Mouse (Mus musculus) C2C12 (cell line): ENCODE data around the gene Clstn1. TPM values are rescaled to one million over a fixed set of nuclear protein-coding genes. Genes with fewer than 3 reads are reported as not detected.

Source experiments
- H3K27me3 ChIP-seq: one replicate; pipeline ENCODE4 v1.6.1; 2011; ENCODE audit not compliant: control insufficient read depth, insufficient read depth, insufficient read length
- H3K36me3 ChIP-seq: one replicate; pipeline ENCODE4 v1.6.1; 2011; ENCODE audit not compliant: control insufficient read depth, insufficient read depth
- H3K4me3 ChIP-seq: one replicate; pipeline ENCODE4 v1.5.1; 2011; ENCODE audit warnings: mild to moderate bottlenecking, control low read depth; ENCODE audit not compliant: poor library complexity, insufficient read depth, severe bottlenecking
- H3K79me2 ChIP-seq: one replicate; pipeline ENCODE4 v1.6.1; 2011; ENCODE audit not compliant: control insufficient read depth, insufficient read depth
- H3K79me3 ChIP-seq: one replicate; pipeline ENCODE4 v1.6.1; 2011; ENCODE audit warnings: low read depth, control low read depth
- H3ac ChIP-seq: one replicate; pipeline ENCODE3; 2011; ENCODE audit warnings: low read depth; ENCODE audit not compliant: control insufficient read depth, insufficient read length
- CEBPB ChIP-seq: IDR thresholded peaks from one replicate; pipeline ENCODE4 v1.6.1; 2011; ENCODE audit warnings: low read depth, mild to moderate bottlenecking, control low read depth, moderate library complexity
- CTCF ChIP-seq: IDR thresholded peaks from one replicate; pipeline ENCODE4 v1.5.1; 2011; ENCODE audit not compliant: control insufficient read depth, insufficient read depth, insufficient read length
- FOSL1 ChIP-seq: IDR thresholded peaks from one replicate; pipeline ENCODE4 v1.8.0; 2011; ENCODE audit warnings: mild to moderate bottlenecking, low read length; ENCODE audit not compliant: poor library complexity, insufficient read depth, severe bottlenecking
- MAX ChIP-seq: IDR thresholded peaks from one replicate; pipeline ENCODE4 v1.6.1; 2011; ENCODE audit warnings: mild to moderate bottlenecking, control low read depth
- MYOD1 ChIP-seq: IDR thresholded peaks from one replicate; pipeline ENCODE4 v1.6.1; 2011; ENCODE audit warnings: low read depth; ENCODE audit not compliant: control insufficient read depth, insufficient read length
- MYOG ChIP-seq: IDR thresholded peaks from one replicate; pipeline ENCODE4 v1.6.1; 2011; ENCODE audit not compliant: control insufficient read depth, insufficient read length; ENCODE audit errors: extremely low read depth
- USF1 ChIP-seq: IDR thresholded peaks from one replicate; pipeline ENCODE4 v1.6.1; 2011; ENCODE audit warnings: low read depth, mild to moderate bottlenecking, control low read depth, moderate library complexity
- polyA plus RNA-seq: library from polyadenylated mRNA; unstranded; fragments of >200 nt; fragmentation: generic; extraction: Trizol; gene quantifications from one replicate; pipeline ENCODE4 v1.2.1, GENCODE M21; 2012; ENCODE audit warnings: missing spikeins

The Clstn1 gene
- polyA plus RNA-seq, 1 experiment, result 45.3 TPM

DNA sequence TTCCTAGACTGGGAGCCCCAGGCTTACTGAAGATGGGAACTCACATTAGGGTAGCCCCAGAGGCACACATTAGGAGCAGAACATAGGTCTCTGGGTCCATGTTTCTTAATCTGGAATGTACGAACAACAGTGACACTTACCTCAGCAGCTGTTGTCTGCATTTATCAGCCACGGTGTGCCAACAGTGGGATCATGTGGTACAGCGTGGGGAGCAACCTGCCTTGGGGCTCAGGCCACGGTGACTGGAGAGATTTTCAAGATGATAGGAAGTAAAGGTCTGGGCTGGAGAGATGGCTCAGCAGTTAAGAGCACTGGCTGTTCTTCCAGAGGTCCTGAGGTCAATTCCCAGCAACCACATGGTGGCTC, 15.8 kb upstream of the Clstn1 start:
- no peak for TF ChIP-seq FOSL1
- TF ChIP-seq USF1, result no peak
- no peak for TF ChIP-seq CEBPB
- H3K36me3 ChIP-seq, result no peaks in the 10 kb centered on the region

DNA sequence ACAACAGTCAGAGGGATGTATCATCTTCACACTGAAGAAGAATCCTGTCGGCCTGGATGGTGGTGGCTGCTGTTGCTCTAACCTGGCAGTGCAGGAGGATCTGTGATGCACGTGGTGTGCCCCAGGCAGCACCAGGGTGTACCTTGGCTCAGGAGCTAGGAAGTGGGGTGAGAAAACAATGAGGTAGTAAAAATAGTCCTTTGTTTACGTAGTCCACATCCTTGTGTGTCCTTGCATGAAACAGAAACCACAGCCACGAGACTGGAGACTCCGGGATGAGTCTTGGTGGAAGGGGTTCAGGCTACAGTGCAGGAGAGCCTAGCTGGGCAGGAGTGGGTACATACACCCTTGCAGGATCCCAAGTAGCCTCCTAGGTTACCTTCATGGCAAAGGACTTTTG, 15.1 kb upstream of the Clstn1 start:
- no peaks in the 10 kb centered on the region for H3K36me3 ChIP-seq
- no peak overlapping the region for H3ac ChIP-seq
- no peaks in the 10 kb centered on the region for H3K79me3 ChIP-seq
- no peak overlapping the region for H3K4me3 ChIP-seq
- TF ChIP-seq CEBPB (no peak), FOSL1 (no peak), MYOG (no peak), MAX (no peak), CTCF (no peak), MYOD1 (no peak), USF1 (no peak)
- no peaks in the 10 kb centered on the region for H3K79me2 ChIP-seq
- H3K27me3 ChIP-seq, result no peaks in the 10 kb centered on the region

More for the DNA sequence above, 15.8 kb upstream of the Clstn1 start:
- H3K27me3 ChIP-seq, result no peaks in the 10 kb centered on the region
- no peak overlapping the region for H3ac ChIP-seq
- no peak overlapping the region for H3K4me3 ChIP-seq
- no peaks in the 10 kb centered on the region for H3K79me3 ChIP-seq
- H3K79me2 ChIP-seq, result no peaks in the 10 kb centered on the region

DNA sequence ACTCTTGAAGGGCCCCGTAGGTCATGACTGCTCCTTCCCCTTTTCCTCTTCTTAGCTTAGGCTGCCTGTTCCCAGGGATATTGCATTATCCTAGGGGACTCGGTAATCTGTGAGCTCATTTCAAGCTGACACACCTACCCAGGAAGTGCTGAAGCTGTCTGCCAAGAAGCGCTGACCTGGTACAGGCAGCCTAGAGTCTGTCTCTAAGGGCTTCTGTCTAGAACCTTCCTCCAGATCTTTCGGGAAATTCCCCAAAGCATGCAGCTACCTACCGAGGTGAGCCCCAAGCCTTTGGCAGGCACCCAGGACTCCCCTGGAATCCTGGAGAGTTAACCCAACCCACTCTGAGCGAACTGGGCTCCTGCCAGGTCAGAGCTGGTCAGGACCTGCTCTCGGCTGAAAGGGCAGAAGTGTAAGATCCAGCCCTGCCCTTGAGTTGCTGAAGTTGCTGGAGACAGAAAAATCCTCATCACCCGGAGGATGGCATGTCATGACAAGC, 14.6 kb upstream of the Clstn1 start:
- H3K27me3 ChIP-seq, result no peaks in the 10 kb centered on the region
- no peaks in the 10 kb centered on the region for H3K36me3 ChIP-seq
- H3K79me2 ChIP-seq, result no peaks in the 10 kb centered on the region
- no peak overlapping the region for H3ac ChIP-seq
- no peaks in the 10 kb centered on the region for H3K79me3 ChIP-seq
- H3K4me3 ChIP-seq, result no peak overlapping the region
- no peak for TF ChIP-seq CEBPB
- no peak for TF ChIP-seq USF1
- no peak for TF ChIP-seq FOSL1
- no peak for TF ChIP-seq MYOG
- no peak for TF ChIP-seq MAX
- TF ChIP-seq CTCF, result no peak

DNA sequence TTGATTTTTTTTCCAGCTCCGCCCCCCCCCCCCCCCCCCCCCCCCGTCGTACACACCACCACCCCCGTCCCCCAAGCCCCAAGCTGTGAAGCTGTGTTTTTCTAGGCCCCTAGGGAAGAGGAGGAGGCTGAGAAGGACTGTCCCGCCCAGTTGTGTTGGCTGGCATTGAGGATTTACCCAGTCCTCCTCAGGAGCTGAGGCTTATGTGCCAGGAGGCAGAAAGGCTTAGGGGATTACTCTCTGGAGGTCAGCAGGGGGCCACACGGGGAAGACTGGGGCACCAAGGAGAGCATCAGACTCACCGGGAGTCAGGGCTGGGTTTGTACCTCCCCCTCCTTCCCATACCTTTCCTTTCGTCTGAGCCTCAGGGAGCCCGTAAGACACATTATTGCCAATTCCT, 13.8 kb upstream of the Clstn1 start:
- H3K79me3 ChIP-seq, result no peaks in the 10 kb centered on the region
- no peak overlapping the region for H3ac ChIP-seq
- H3K27me3 ChIP-seq, result no peaks in the 10 kb centered on the region
- no peaks in the 10 kb centered on the region for H3K79me2 ChIP-seq
- TF ChIP-seq MAX, result no peak
- TF ChIP-seq FOSL1, result no peak
- no peak for TF ChIP-seq MYOG
- TF ChIP-seq CTCF, result no peak
- no peak for TF ChIP-seq MYOD1
- no peak for TF ChIP-seq USF1
- no peak for TF ChIP-seq CEBPB
- H3K36me3 ChIP-seq, result no peaks in the 10 kb centered on the region
- H3K4me3 ChIP-seq, result no peak overlapping the region

DNA sequence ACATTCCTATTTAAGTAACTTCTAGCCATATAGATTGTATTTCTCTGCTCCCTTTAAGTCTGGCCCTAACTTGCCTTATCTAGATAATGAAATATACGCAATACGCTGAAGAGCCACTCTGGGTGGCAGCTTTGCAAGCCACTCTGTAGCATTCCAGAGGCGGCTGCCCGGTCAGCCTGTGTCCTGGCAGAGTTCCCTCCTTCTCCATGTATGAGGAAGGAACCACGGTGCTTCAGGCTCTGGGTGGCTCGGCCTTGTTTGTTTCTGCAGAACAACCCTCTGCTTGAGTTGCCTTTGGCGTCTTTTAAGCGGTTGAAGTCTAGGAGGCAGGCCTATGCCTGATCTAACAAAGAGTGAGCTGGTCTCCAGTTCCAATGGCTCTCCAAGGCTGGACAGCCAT, 13.4 kb upstream of the Clstn1 start:
- Histone ChIP-seq H3K36me3 (no peaks in the 10 kb centered on the region), H3K79me3 (no peaks in the 10 kb centered on the region), H3K79me2 (no peaks in the 10 kb centered on the region), H3ac (no peak overlapping the region), H3K4me3 (no peak overlapping the region), H3K27me3 (no peaks in the 10 kb centered on the region)
- no peak for TF ChIP-seq MYOD1
- no peak for TF ChIP-seq CTCF
- TF ChIP-seq FOSL1, result no peak
- no peak for TF ChIP-seq CEBPB
- TF ChIP-seq MAX, result no peak
- no peak for TF ChIP-seq USF1
- no peak for TF ChIP-seq MYOG

DNA sequence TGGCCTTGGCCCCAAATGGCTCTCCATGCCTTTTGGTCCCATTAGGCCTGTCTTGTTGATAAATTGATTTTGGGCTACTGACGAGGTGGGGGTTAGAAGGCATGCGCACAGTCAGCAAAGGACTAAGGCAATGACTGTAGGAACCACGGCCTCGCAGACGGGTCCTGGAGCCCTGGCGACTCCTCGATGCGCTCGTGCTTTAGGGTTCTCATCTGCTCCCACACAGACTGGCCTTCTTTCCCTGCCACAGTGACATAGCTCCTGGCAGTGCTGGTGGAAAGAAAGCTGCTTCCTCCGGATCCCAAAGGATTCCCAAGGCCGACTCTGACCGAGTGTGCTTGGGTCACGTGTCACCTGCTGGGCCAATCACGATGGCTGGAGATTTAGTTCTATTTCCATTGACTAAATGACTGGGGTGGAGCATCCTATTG, 11.9 kb upstream of the Clstn1 start:
- no peak overlapping the region for H3K4me3 ChIP-seq
- no peaks in the 10 kb centered on the region for H3K79me2 ChIP-seq
- H3ac ChIP-seq, result no peak overlapping the region
- TF ChIP-seq MYOG, result no peak
- no peak for TF ChIP-seq USF1
- TF ChIP-seq FOSL1, result no peak
- no peak for TF ChIP-seq MYOD1
- no peak for TF ChIP-seq CTCF
- TF ChIP-seq MAX, result no peak
- TF ChIP-seq CEBPB, result no peak
- H3K36me3 ChIP-seq, result no peaks in the 10 kb centered on the region
- no peaks in the 10 kb centered on the region for H3K79me3 ChIP-seq
- peaks cover 12% of the 10 kb centered on the region for H3K27me3 ChIP-seq
